Mouse (Mus musculus) layer of hippocampus, adult 2 months (tissue): ENCODE measurements around the gene Olfr115. TPM values are rescaled to one million over a fixed set of nuclear protein-coding genes. Genes with fewer than 3 reads are reported as not detected.

Experiments used
- DNase-seq, 2 experiments: peaks; one replicate each; pipeline ENCODE4 v3.0.0; 2022; ENCODE audit warnings: low spot score in 2 of 2
- H3K27ac ChIP-seq: fragments of 200-600 bp; 2 replicates; pipeline ENCODE4 v1.8.1; 2022
- H3K4me3 ChIP-seq: fragments of 200-600 bp; 2 replicates; pipeline ENCODE4 v1.8.1; 2022; ENCODE audit warnings: mild to moderate bottlenecking
- CTCF ChIP-seq: fragments of 200-600 bp; conservative IDR thresholded peaks from 2 replicates; pipeline ENCODE4 v1.8.1; 2022; ENCODE audit warnings: antibody characterized with exemption, mild to moderate bottlenecking, moderate library complexity
- long read RNA-seq, 2 experiments: library from polyadenylated mRNA; stranded (forward); transcript quantifications; one replicate each; pipeline ENCODE4 v2.0.0; 2021; ENCODE audit warnings: borderline mapping rate in 2 of 2
- total RNA-seq, 2 experiments: library from RNA; stranded (reverse); gene quantifications; 2 replicates each; pipeline ENCODE4 v1.2.3; 2021

Olfr115 gene
- not detected for total RNA-seq
- long read RNA-seq, experiment 1 = 0 reads
- long read RNA-seq, experiment 2 = 0 reads

GRCm38 (mm10) chr17:37627009-37627408 is at the start of gene Olfr115, which contains the start of gene Olfr116:
Gene Olfr115, minus strand, starts transcription at chr17:37627109.
Gene Olfr116, minus strand, starts transcription at chr17:37627199.
- H3K4me3 ChIP-seq = no peak within 1 kb of the TSS
- no peak within 1 kb of the TSS for H3K27ac ChIP-seq
- no peak for TF ChIP-seq CTCF
- DNase-seq = no peak

GRCm38 (mm10) chr17:37666688-37667087 is 39.8 kb upstream of the Olfr115 start, which contains the start of gene Olfr118:
Gene Olfr118, plus strand, starts transcription at chr17:37666988.
- no peak for TF ChIP-seq CTCF
- no peak for DNase-seq
- Histone ChIP-seq H3K27ac (no peak within 1 kb of the TSS), H3K4me3 (no peak within 1 kb of the TSS)

GRCm38 (mm10) chr17:37663682-37664081 is 36.8 kb upstream of the Olfr115 start, which contains the start of gene Olfr117:
Gene Olfr117, minus strand, starts transcription at chr17:37663782.
- no peak within 1 kb of the TSS for H3K4me3 ChIP-seq
- no peak for DNase-seq
- no peak for TF ChIP-seq CTCF
- H3K27ac ChIP-seq = no peak within 1 kb of the TSS

- no peak within 1 kb of the TSS for H3K4me3 ChIP-seq
- DNase-seq = no peak
- no peak within 1 kb of the TSS for H3K27ac ChIP-seq
- TF ChIP-seq CTCF = no peak
Observed at GRCm38 (mm10) chr17:37592643-37593042, 34.3 kb downstream of the Olfr115 start, which contains the start of gene Olfr114. Gene Olfr114, minus strand, starts transcription at chr17:37592743.

GRCm38 (mm10) chr17:37577563-37577962 is 49.3 kb downstream of the Olfr115 start, which contains the start of gene Olfr113:
Gene Olfr113, minus strand, starts transcription at chr17:37577663.
- DNase-seq = no peak
- no peak within 1 kb of the TSS for H3K4me3 ChIP-seq
- H3K27ac ChIP-seq = no peak within 1 kb of the TSS
- no peak for TF ChIP-seq CTCF

GRCm38 (mm10) chr17:37569351-37569750 is 57.6 kb downstream of the Olfr115 start, which contains the start of gene Olfr112:
Gene Olfr112, minus strand, starts transcription at chr17:37569451.
- Histone ChIP-seq H3K4me3 (no peak within 1 kb of the TSS), H3K27ac (no peak within 1 kb of the TSS)
- TF ChIP-seq CTCF = no peak
- no peak for DNase-seq

Other genes starting within 250 kb of the Olfr115 start
- not detected for gene Olfr105-ps, start 248.1 kb downstream of the Olfr115 start, total RNA-seq
- not detected for gene Olfr106-ps, start 236.7 kb downstream of the Olfr115 start, total RNA-seq
- not detected for gene Olfr107, start 227.9 kb downstream of the Olfr115 start, total RNA-seq
- not detected for gene Olfr108, start 181.6 kb downstream of the Olfr115 start, total RNA-seq
- not detected for gene Olfr109, start 168.2 kb downstream of the Olfr115 start, total RNA-seq
- gene H2-M2, start 143.6 kb downstream of the Olfr115 start, total RNA-seq = not detected
- not detected for gene Olfr110, start 134.6 kb downstream of the Olfr115 start, total RNA-seq
- gene Olfr111, start 119.1 kb downstream of the Olfr115 start, total RNA-seq = not detected
- gene Olfr112, start 57.7 kb downstream of the Olfr115 start, total RNA-seq = not detected
- gene Olfr113, start 49.4 kb downstream of the Olfr115 start, total RNA-seq = not detected
- not detected for gene Olfr114, start 34.4 kb downstream of the Olfr115 start, total RNA-seq
- gene Olfr116, start 90 bp upstream of the Olfr115 start, total RNA-seq = not detected
- gene Olfr117, start 36.7 kb upstream of the Olfr115 start, total RNA-seq = not detected
- not detected for gene Olfr118, start 39.9 kb upstream of the Olfr115 start, total RNA-seq
- gene Olfr119, start 69.5 kb upstream of the Olfr115 start, total RNA-seq = not detected
- not detected for gene Olfr120, start 94.7 kb upstream of the Olfr115 start, total RNA-seq
- not detected for gene Olfr121, start 121.7 kb upstream of the Olfr115 start, total RNA-seq
- not detected for gene Olfr122, start 141.5 kb upstream of the Olfr115 start, total RNA-seq
- gene Olfr123, start 166.4 kb upstream of the Olfr115 start, total RNA-seq = not detected
- gene Olfr124, start 172.8 kb upstream of the Olfr115 start, total RNA-seq = not detected
- gene Olfr125, start 205.8 kb upstream of the Olfr115 start, total RNA-seq = not detected
- gene Olfr126, start 220.4 kb upstream of the Olfr115 start, total RNA-seq = not detected